Mouse (Mus musculus) liver, postnatal 0 days (tissue): ENCODE results near the gene 4930524B15Rik.

Experiments
- CTCF ChIP-seq: sonication (generic); IDR thresholded peaks from 2 replicates; pipeline ENCODE4 v1.5.1; 2016; ENCODE audit warnings: antibody characterized with exemption, low read depth
- EP300 ChIP-seq: IDR thresholded peaks from 2 replicates; pipeline ENCODE4 v1.6.1; 2016; ENCODE audit warnings: antibody characterized with exemption, low read depth, mild to moderate bottlenecking

GRCm38 (mm10) chr11:32026634-32027033, 61.2 kb downstream of the 4930524B15Rik start:
- no peak for TF ChIP-seq CTCF
- TF ChIP-seq EP300, result no peak
